Mouse (Mus musculus): ENCODE measurements around the gene Opn4. TPM values are rescaled to one million over a fixed set of nuclear protein-coding genes. Genes with fewer than 3 reads are reported as not detected.
A peak's percentile ranks its signal among the peaks of the same experiment; 100 is the strongest.

Opn4 gene
- total RNA-seq, 2 experiments from 2014 or later, result not detected

DNA sequence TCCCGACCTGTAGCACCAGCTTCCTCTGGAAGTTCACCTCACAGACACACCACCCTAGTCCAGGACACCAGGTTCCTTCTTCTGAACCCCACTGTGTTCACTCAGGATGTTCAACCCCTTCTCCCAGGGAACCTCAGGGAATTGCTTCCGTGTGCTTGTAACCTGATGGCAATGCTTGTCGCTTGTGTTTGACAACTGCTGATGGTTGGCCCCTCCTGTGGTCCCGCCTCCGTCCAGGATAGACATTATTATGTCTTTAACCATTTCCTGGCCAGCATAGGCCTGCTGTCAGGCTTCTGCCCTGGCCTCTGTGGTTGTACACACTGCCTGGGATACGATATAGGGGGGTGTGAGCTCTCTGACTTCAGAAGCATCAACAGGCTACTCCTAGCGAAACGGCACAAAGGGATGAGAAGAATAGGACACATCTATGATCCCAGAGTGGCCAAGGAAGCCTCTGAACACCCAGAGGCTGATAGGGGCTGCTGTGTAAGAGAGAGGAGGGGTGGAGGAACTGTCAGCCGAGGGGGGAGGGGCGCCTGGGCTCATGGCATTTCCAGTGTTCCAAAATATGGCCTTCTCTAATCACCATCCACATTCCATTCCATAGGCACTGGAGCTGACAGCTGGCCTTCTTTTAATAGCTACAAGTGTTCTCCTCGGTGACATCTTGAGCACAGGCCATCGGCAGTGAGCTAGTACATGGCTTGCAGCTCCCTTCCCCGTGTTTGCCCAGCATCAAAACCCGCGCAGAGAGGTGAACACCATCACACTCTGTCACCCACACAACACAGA lies 8.0 kb downstream of the Opn4 start:
- no peak for ATAC-seq (replicated peaks; ENCODE audit: low FRiP score, poor library complexity, severe bottlenecking)

DNA sequence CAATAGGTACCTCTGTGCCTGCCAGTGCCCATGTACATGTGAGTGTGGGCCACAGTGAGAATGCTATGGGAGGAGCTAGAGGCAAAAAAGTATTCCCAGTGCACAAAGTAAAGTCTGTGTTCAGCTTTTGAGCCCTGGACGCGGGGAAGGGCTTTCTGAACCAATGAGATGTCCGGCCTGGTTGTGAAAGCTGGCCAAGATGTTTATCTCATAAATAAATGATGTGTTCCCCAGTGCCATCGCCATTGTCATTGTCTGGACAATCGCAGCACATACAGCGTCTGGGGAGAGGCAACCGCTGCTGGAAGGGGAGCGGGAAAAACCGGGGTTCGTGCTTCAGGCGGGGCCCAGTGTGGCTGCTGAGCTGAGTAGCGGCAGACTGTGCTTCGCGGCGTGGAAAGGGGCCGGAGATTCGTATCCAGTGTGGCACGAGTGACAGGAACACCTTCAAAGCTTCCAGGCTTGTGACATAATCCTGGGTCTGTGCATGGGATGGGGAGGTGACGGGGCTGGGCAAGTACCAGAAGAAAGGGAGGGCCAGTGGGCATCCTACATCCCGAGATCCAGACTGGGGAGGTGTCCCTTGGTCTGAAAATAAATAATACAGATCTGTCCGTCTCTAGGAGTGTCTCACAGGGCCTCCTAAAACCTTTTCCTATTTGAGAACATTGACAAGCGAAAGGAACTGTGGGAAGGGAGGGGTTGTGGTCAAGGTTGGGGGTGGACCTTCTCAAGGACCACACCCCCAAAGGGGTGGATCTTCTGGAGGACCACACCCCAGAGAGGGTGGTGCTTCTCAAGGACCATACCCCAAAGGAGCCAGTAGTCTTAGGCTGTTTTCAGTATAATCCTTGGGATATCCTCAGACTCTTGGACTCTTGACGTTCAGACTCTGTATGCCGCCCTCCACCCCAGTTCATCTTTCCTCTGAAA lies 8.9 kb downstream of the Opn4 start:
- no peak for ATAC-seq (replicated peaks; ENCODE audit: low FRiP score, poor library complexity, severe bottlenecking)

DNA sequence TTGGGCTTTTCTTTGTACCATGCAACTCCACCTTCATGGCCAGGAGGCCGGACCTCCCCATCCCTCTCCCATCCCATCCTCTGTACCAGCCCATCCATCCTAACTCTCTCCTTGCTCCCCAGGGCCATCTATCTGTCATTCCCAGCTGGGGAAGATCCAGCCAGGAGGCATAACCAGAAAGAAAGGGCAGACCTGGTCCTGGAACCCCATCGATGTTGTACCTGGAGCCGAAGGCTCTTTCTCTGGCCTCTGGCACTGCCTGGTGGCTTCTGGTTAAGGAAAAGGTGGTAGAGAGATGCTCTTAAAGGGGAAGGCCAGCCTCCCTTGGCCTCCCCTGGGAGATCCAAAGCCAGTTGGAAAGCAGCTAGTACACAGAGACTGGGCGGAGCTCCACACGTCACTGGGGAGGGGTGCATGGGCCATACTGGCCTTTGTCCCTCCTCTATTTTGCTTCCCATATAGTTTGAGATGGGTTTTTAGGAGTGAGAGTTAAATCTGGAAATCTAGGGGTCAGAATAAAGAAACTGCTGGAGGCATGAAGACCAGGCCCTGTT lies 9.8 kb downstream of the Opn4 start:
- no peak for ATAC-seq (replicated peaks; ENCODE audit: low FRiP score, poor library complexity, severe bottlenecking)

DNA sequence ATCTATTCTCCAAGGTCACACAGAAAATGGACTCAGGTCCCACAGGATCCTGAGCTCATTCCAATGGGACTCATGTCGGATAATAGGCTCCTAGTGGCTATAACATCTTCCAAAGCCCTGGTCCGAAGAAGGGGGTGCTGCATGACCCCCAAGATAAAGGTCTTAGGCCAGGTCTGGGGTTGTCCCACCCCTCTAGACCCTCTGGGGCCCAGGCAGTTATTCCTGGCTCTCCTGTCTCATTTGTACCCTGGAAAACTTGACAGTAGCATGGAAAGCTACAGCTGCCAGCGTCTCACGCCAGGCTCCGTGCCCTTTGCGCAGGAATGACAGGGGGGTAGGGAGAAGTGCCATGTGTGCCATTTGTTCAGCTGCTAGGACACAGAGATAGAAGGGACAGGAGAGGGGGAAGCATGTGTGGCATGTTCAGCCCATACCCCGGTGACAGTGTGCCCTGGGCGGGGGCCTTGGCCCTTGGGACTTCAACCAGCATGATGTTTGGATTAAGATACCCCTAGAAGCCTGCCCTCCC lies 10.7 kb downstream of the Opn4 start:
- ATAC-seq (replicated peaks; ENCODE audit: low FRiP score, poor library complexity, severe bottlenecking), result no peak

DNA sequence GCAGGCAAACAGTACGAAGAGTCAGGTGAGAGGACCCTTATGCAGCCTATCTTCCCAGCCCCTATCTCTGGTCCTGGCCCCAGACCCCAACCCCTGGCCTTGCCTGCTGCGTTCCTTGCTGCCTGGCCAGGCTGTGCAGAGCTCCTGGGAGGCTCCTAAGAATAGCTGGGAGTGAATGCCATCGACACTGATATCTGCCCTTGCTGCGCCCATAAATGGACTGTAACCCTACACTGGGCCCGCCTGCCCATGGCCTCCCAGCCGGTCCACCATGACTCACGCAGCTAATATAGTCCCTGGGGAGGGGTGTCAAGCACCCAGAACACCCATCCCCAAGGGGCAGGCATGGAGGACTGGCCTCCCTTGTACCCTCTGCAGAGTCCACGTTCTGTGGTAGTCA lies 11.4 kb downstream of the Opn4 start, which contains the start of gene Ldb3:
Ldb3 (minus strand) TSS at position 185 of the 400 bp plus-strand sequence.
- no peak for ATAC-seq (replicated peaks; ENCODE audit: low FRiP score, poor library complexity, severe bottlenecking)

DNA sequence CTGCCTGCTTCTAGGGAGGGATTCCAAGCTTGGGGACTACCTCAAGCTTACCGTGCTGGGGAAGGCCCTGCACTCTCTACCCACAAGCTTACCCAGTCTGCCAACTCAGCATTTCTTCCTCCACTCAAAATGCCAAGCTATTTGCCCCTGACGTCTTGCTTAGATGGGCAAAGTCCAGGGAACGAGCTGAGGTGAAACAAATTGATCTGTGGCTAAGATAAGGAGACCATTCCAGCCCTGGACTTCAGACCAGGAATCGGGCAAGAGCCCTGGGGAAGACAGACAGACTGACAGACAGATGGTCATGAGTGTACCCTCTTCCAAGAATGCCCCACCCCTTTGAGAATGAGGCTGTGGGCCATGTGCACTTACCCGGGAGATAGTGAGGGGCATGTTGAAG lies 11.9 kb downstream of the Opn4 start:
- no peak for ATAC-seq (replicated peaks; ENCODE audit: low FRiP score, poor library complexity, severe bottlenecking)

DNA sequence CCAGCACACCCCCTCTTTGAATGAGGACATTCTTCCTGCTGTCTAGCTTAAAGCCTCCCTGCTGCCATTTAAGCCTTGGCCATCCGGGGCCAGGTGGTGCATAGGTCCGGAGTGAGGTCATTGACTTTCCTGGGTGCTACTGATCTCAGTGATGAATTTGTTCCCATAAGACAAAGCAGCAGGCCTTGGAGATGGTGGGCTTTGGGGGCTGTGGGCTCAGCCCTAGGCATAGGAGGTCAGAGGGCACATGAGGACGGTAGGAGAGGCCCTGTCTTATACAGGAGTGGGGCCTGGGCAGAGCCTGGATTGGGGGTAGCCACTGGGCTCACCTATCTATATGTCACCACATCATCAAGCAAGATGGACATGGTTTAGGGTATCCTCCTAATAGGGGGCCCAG lies 13.1 kb downstream of the Opn4 start:
- ATAC-seq (replicated peaks; ENCODE audit: low FRiP score, poor library complexity, severe bottlenecking), result no peak

DNA sequence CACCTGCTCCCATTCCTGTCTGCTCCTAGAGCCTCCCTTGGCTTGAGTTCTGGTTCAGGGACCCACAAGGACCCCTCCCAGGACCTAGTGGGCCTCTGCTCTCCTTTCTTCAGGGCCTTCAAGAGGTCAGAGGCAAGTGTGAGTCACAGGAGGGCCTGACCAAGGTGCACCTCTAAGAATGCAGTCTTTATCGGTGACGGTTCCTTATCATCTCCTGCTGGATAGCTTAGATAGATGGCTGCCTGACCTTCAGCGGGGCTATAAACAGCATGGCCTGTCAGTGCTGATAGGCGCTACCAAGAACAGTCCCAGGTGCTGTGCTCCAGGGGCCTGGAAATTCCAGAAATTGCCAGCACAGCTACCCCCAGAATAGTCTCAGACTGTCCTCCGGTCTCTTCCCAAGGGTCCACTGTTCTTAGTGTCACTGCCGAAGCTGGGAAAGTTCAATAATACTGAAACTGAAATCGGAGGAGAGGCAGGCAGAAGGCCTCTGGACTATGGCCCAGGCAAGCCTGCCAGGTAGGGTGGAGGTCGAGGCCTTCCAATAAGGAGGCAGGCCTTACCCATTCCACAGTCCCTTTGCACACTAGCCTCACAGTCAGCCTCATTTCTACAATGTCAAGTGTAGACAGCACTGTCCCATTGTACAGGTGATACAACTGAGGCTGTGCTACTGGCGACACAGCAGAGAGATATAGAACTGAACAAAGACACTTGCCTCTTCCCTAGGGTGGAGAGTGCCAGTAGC lies 14.4 kb downstream of the Opn4 start:
- ATAC-seq (replicated peaks; ENCODE audit: low FRiP score, poor library complexity, severe bottlenecking), result no peak

DNA sequence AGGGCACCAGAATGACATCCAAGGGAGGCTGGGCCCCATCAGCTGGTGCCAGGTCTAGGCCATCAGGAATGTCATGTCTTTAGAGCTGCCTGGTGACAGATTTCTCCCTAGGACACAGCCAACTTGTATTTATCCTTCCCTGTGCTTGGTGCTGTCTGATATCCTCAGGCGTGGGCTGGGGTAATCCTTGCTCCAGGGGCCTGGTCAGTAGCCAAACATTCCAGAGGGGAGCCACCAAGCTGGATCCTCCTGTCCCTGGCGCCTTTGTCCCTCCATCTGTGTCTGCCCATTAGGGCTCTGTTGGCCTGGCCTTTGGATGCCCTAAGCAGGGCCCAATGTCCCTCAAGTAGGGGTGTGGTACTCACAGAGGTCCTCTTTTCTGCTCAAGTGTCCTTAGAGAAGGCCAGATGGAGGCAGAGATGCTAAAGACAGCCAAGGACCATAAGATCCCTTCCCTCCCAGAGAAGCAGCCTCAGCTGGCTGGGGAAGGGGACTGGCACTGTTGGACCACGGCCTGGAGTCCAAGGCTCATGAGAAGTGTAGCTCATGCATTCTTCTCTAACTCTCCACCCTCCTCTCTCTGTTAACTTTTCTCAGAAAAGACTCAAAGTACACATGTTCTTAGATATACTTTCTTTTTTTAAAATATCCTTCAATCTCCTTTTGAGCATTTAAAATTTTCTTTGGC lies 17.1 kb downstream of the Opn4 start:
- no peak for ATAC-seq (replicated peaks; ENCODE audit: low FRiP score, poor library complexity, severe bottlenecking)

DNA sequence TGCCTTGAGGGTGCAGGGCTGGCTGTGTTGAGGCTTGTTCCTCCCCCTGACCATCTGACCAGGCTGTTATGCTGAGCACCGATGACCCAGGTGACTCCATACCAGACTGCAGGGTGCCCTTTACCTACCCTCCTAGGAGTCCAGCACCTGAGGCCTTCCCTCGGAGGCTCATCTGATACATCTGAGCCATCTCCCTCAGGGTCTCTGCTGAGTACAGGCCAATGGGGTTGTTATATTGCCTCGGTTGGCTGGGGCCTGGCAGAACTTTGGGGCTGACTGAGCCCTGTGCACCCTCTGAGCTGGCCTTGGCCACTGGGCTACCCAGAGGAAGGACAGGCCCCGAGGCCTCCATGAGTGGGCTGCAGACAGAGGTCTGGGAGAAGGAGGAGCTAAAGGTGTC lies 23.1 kb downstream of the Opn4 start:
- ATAC-seq (replicated peaks; ENCODE audit: low FRiP score, poor library complexity, severe bottlenecking), result no peak

DNA sequence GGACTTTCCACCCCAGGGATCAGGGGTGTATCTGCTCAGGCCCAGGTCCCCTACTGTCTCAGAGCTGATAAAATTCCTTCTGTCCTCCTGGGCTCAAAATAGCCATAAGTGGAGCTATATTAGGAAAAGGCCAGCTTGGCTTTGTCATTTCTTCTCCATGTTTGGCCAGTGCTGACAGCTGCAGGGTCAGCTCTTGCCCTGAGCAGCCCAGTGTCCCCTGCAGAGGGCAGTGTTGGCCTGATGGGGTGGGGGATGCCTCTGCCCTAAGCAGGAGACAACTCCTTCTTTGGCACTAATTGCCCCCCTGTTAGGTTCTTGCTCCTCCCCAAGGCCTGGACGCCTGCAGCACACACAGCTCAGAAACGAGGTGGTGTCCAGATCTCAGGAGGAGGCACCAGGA lies 25.9 kb downstream of the Opn4 start:
- no peak for ATAC-seq (replicated peaks; ENCODE audit: low FRiP score, poor library complexity, severe bottlenecking)

DNA sequence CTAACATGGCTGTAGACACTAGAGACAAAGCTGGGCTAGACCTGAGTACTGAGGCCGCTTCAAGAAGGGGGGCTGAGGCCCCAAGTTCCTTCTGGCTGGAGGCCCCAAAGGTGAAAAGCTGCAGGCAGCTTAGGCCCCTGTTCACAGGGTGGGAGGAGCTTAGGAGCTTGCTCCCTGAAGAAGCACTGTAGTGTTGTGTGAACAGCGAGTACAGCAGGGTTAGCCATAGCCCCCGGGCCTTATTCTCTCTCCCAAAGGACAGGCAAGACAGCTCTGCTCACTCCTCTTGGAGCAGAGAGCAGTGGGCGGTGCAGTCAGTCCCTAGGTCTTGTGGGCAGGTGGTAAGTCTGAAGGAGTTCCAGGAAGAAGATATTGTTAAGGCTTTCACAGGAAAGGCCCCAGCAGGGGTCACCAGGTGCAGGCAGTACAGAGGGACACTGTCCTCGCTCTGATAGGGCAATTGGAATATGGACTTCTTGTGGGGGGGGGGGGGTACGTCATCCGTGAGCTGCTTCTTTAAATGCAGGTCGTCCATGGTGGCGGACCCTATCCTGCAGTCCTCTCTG lies 26.5 kb downstream of the Opn4 start:
- ATAC-seq (replicated peaks; ENCODE audit: low FRiP score, poor library complexity, severe bottlenecking), result no peak

DNA sequence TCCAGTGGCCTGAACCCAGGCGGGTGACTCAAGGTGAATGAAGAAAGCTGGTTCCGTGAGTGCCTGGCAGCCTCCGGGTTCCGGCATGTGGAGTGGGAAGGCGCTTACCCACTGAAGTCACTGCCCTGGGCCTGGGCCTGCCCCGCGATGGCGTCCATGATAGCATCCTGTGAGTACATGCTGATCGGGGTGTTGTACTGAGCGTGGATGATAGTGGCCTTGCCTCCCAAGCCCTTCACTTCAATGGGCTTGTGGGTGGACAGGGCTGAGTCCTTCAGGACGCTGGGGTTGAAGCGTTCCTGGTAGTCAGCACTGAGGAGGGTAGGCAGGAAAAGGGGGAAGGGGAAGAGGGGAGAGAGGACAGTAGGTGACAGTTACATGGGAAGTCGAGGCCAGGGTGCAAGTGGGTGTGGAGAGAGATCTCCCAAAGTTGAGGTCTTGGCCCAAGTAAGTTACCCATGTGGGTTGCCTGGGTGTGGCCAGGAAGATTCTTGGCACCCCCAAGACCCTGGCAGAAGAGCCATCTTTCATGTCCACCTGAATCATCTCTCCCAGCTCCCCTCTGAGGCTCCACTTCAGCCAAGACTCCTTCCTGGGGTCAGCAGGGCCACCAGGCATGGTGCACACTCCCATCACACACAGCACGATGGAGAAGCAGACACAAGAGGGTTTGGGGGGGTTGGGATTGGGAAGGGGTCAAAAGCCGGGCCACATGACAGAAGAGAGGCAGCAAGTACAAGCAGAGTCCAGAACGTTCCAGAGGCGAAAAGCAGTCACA lies 28.1 kb downstream of the Opn4 start:
- no peak for ATAC-seq (replicated peaks; ENCODE audit: low FRiP score, poor library complexity, severe bottlenecking)

DNA sequence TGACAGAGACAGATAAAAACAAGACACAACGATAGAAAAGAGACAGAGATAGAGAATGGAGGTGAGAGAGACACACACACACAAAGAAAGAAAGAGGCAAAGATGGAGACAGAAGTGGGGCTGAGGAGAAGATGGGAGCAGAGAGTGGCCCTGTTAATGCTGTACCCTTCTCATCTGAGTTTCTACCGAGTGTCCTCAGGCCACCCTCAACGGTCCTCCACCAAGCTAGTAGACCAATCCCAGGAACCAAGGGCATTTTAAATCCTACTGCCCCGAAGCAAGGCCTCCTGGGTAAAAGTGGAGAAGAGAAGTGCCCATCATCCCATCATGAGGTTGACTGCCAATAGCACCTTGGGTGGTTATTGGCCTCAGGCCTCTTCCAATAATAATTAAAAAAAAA lies 29.0 kb downstream of the Opn4 start:
- no peak for ATAC-seq (replicated peaks; ENCODE audit: low FRiP score, poor library complexity, severe bottlenecking)

DNA sequence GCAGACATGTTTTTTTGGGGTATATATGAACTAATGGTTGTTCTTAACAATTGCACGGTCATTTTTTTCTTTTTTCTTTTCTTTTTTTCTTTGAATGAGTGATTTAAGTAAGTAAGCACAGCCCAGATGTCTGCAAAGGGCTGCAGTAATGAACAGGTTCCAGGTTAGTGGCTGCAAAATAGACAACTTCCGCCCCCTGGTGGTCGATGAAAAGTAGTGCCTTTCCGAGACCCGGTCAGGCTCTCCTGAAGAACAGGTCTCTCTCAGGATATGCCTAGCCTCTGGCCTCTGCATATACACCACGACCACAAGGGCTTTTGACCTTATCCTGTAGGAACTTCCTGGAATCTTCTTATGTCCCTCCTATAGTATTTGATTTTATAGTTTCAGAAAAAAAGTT lies 29.6 kb downstream of the Opn4 start:
- 0 out of 2 replicates have a peak, but pooled peaks have one; percentile 55 for ATAC-seq (replicated peaks; ENCODE audit: low FRiP score, poor library complexity, severe bottlenecking)

DNA sequence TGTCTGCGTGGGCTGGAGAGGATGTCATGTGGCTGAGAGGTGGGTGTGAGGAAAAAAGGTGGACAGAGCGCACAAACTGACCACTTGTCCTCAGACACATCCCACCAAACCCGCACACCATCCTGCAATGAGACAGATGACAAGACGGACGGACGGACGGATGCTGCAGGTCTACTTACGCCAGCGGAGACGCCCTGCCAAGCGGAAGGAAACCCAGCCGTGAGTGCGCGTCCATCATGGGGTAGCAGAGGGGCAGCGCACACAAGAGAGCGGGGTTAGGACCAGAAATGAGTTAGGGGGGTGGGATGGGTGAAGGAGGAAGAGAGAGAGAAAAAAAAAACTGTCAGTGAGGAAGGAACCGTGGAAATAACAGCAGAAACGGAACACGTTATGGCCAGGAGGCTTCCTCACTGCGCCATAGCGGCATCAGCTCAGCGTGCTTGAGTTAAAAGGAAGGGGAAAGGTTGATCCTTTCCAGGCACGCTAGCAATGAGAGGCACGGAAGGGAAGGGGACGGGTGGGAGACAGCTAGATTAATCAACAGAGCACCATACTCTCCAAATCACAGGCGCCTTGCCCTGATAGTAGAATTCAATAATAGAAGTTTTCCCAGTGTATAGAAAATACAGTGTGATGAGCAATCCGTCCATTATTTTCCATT lies 30.3 kb downstream of the Opn4 start:
- ATAC-seq (replicated peaks; ENCODE audit: low FRiP score, poor library complexity, severe bottlenecking), result no peak

DNA sequence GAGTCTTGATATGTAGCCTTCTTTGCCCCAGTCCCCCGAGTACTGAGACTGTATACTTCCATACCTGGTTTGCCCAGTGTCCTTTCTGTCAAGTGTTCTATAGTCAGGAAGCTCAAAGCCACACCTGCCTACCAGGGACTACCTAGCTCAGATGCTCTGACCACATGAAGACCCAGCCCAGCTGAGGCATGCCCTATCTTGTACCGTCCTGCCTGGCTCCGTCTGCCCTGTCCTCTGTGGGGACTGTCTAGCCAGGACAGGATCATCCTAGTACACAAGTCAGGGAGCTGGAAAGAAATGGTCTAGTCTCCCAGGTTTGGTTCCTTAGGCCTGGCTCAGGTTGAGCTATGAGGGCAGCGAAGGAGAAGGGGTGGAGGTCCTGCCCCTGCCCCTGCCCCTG lies 31.3 kb downstream of the Opn4 start:
- no peak for ATAC-seq (replicated peaks; ENCODE audit: low FRiP score, poor library complexity, severe bottlenecking)

DNA sequence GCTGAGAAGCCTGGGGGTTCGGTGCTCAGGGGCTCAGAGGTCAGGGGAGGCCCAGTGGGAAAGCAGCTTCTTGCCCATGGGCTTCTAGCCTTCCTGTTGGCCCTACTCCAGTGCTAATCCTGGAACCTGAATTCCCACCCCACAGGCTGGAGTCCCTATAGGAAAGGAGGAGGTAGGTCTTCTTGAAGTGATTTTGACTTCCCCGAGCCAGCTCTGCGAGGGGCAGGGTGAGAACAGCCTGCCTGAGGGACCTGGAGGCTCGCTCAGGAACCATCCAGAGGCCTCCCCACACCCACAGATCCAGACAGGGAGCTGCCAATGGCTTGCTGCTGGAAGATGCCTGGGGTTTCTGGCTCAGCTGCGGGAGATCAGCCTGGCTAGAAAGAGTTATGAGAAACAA lies 32.2 kb downstream of the Opn4 start:
- ATAC-seq (replicated peaks; ENCODE audit: low FRiP score, poor library complexity, severe bottlenecking), result no peak
